In genomic region chr14:121378243-121379115, GRCm38 (mm10) we compare ENCODE assay signal across 8 mouse cellular contexts. TPM values are rescaled to one million over a fixed set of nuclear protein-coding genes. Genes with fewer than 3 reads are reported as not detected.
DNase-seq lines count a peak whose midpoint lies in the region; ATAC-seq and TF ChIP-seq lines count a peak whose summit lies in the region.

No protein-coding gene starts in this region.

- H3K9me3 ChIP-seq in hindbrain, embryonic 15.5 days: no peaks in the 10 kb centered on the region
- H3K9me3 ChIP-seq in midbrain, embryonic 16.5 days (replicated peaks; ENCODE audit: control insufficient read depth, low read length, poor library complexity, severe bottlenecking): no peaks in the 10 kb centered on the region
- no peaks in the 10 kb centered on the region for H3K9me3 ChIP-seq in stomach, embryonic 16.5 days (replicated peaks; ENCODE audit: control insufficient read depth, low read length)

- H3K4me1 ChIP-seq in cerebellum, adult 2 months (ENCODE audit: control insufficient read depth, insufficient read depth, low read length): no peaks in the 10 kb centered on the region
- peaks cover 26% of the 10 kb centered on the region for H3K4me1 ChIP-seq in hindbrain, embryonic 15.5 days (replicated peaks)
- peaks cover 7% of the 10 kb centered on the region for H3K4me1 ChIP-seq in liver, adult 2 months (ENCODE audit: control insufficient read depth, insufficient read depth, low read length)
- H3K4me1 ChIP-seq in midbrain, embryonic 16.5 days (ENCODE audit: control insufficient read depth, insufficient read depth, low read length): peaks cover 16% of the 10 kb centered on the region
- H3K4me1 ChIP-seq in stomach, embryonic 16.5 days (ENCODE audit: control insufficient read depth, insufficient read depth, low read length): peaks cover 27% of the 10 kb centered on the region

- H3K36me3 ChIP-seq in hindbrain, embryonic 15.5 days: no peaks in the 10 kb centered on the region
- H3K36me3 ChIP-seq in liver, adult 2 months (ENCODE audit: control insufficient read depth, insufficient read depth, low read length): no peaks in the 10 kb centered on the region
- no peaks in the 10 kb centered on the region for H3K36me3 ChIP-seq in midbrain, embryonic 16.5 days (ENCODE audit: control insufficient read depth, insufficient read depth, low read length)
- H3K36me3 ChIP-seq in stomach, embryonic 16.5 days (ENCODE audit: control insufficient read depth, insufficient read depth, low read length): no peaks in the 10 kb centered on the region

- TF ChIP-seq CTCF in cerebellum, adult 2 months (IDR thresholded peaks at IDR 0.05; ENCODE audit: borderline replicate concordance, insufficient read depth, low read depth, low read length): no peak
- TF ChIP-seq CTCF in liver, adult 2 months (IDR thresholded peaks at IDR 0.05; ENCODE audit: low read depth, low read length): no peak

- intact Hi-C loops in left cerebral cortex, postnatal 4 days (cut with DNase I): no loop called here

- peaks cover 36% of the 10 kb centered on the region for H3K79me2 ChIP-seq in liver, adult 2 months (ENCODE audit: control insufficient read depth, insufficient read depth, low read length)

- 1% methylated on average over 73 of the region's 83 CpGs for WGBS in cerebellum, adult 2 months
- under 1% methylated on average over 78 of the region's 83 CpGs for WGBS in hindbrain, embryonic 15.5 days
- under 1% methylated on average over 79 of the region's 83 CpGs for WGBS in liver, adult 2 months
- WGBS in midbrain, embryonic 16.5 days: under 1% methylated on average over 80 of the region's 83 CpGs
- under 1% methylated on average over 73 of the region's 83 CpGs for WGBS in stomach, embryonic 16.5 days

- ATAC-seq in hindbrain, embryonic 15.5 days (ENCODE audit: low FRiP score, low read depth): peak; percentile 86
- ATAC-seq in midbrain, embryonic 16.5 days: peak; percentile 79
- peak; percentile 77 for ATAC-seq in stomach, embryonic 16.5 days (ENCODE audit: insufficient read depth, low FRiP score)

- peak overlapping the region; percentile 96 for H3K4me2 ChIP-seq in hindbrain, embryonic 15.5 days
- peak overlapping the region; percentile 97 for H3K4me2 ChIP-seq in midbrain, embryonic 16.5 days (ENCODE audit: low read length)
- H3K4me2 ChIP-seq in stomach, embryonic 16.5 days (ENCODE audit: low read depth, low read length): peak overlapping the region; percentile 75

- no peak for TF ChIP-seq POLR2A in cerebellum, adult 2 months (IDR thresholded peaks at IDR 0.05; ENCODE audit: borderline replicate concordance, insufficient read depth, low read length)
- no peak for TF ChIP-seq POLR2A in liver, adult 2 months (IDR thresholded peaks at IDR 0.05; ENCODE audit: extremely low read depth, insufficient read depth, low read length)

- peak; percentile 26 for DNase-seq in left cerebral cortex, postnatal 4 days
- DNase-seq in left cerebral cortex, adult 9 months (ENCODE audit: low spot score in 2 of 2): no peak
- peak; percentile 49 to 77 for DNase-seq in cerebellum, adult 2 months
- peak; percentile 16 to 20 for DNase-seq in gastrocnemius, adult 8-10 months (ENCODE audit: low spot score in 2 of 2)
- DNase-seq in liver, adult 2 months (ENCODE audit: extremely low read depth, low read depth, low spot score): peak; percentile 86

- no peaks in the 10 kb centered on the region for H3K27me3 ChIP-seq in cerebellum, adult 2 months (ENCODE audit: control insufficient read depth, insufficient read depth, low read length)
- no peaks in the 10 kb centered on the region for H3K27me3 ChIP-seq in hindbrain, embryonic 15.5 days
- no peaks in the 10 kb centered on the region for H3K27me3 ChIP-seq in liver, adult 2 months (ENCODE audit: control insufficient read depth, insufficient read depth, low read length)
- H3K27me3 ChIP-seq in midbrain, embryonic 16.5 days (ENCODE audit: control insufficient read depth, insufficient read depth, low read depth, low read length): no peaks in the 10 kb centered on the region
- no peaks in the 10 kb centered on the region for H3K27me3 ChIP-seq in stomach, embryonic 16.5 days (ENCODE audit: control insufficient read depth, insufficient read depth, low read length)

- peak overlapping the region; percentile 60 for H3K4me3 ChIP-seq in cerebellum, adult 2 months (replicated peaks; ENCODE audit: insufficient read depth, low read depth, low read length)
- peak overlapping the region; percentile 97 for H3K4me3 ChIP-seq in hindbrain, embryonic 15.5 days
- H3K4me3 ChIP-seq in liver, adult 2 months (ENCODE audit: insufficient read depth, low read depth, low read length): peak overlapping the region; percentile 80
- peak overlapping the region; percentile 95 for H3K4me3 ChIP-seq in midbrain, embryonic 16.5 days (ENCODE audit: low read depth, low read length)
- peak overlapping the region; percentile 93 for H3K4me3 ChIP-seq in stomach, embryonic 16.5 days (replicated peaks; ENCODE audit: low read length)

- H3K27ac ChIP-seq in cerebellum, adult 2 months (ENCODE audit: insufficient read depth, low read length): peak overlapping the region; percentile 61; the same call in 1 of the 2 replicates
- peak overlapping the region; percentile 81 for H3K27ac ChIP-seq in hindbrain, embryonic 15.5 days (replicated peaks)
- H3K27ac ChIP-seq in liver, adult 2 months (replicated peaks; ENCODE audit: insufficient read depth, low read depth, low read length): peak overlapping the region; percentile 83
- H3K27ac ChIP-seq in midbrain, embryonic 16.5 days (ENCODE audit: low read length): peak overlapping the region; percentile 82
- H3K27ac ChIP-seq in stomach, embryonic 16.5 days (ENCODE audit: low read length): peak overlapping the region; percentile 93

- peak overlapping the region; percentile 90 for H3K9ac ChIP-seq in hindbrain, embryonic 15.5 days
- peak overlapping the region; percentile 89 for H3K9ac ChIP-seq in liver, adult 2 months (ENCODE audit: low read depth, low read length)
- H3K9ac ChIP-seq in midbrain, embryonic 16.5 days (ENCODE audit: low read depth, low read length): peak overlapping the region; percentile 91
- H3K9ac ChIP-seq in stomach, embryonic 16.5 days (ENCODE audit: low read length): peak overlapping the region; percentile 95

RNA-seq across cellular contexts. Expression of gene Stk24, which starts 1.3 kb away (rescaled TPM):
- 10 to 100 TPM; 45.9 to 52.1 TPM for total RNA-seq in left cerebral cortex, postnatal 4 days (2021)
- polyA plus RNA-seq in cerebellum, adult 2 months (2012; rRNA removed): 31.1 and 37.2 TPM in 2 replicates
- total RNA-seq in gastrocnemius, adult 8-10 months (2022): 10 to 100 TPM; 25.2 to 34.5 (median 31.9) TPM
- polyA plus RNA-seq in hindbrain, embryonic 15.5 days (2015; fragmentation: Nextera tagmentation; extraction: Ambion mirVana): 18.7 and 19.7 TPM in 2 replicates
- 10.1 and 12.6 TPM in 2 replicates for total RNA-seq in liver, adult 2 months (2014; rRNA removed)
- 8.6 and 9.3 TPM in 2 replicates for polyA plus RNA-seq in liver, adult 2 months (2012; rRNA removed)
- polyA plus RNA-seq in midbrain, embryonic 16.5 days (2015; fragmentation: Nextera tagmentation; extraction: Ambion mirVana): 14.5 and 16.1 TPM in 2 replicates
- polyA plus RNA-seq in stomach, embryonic 16.5 days (2015; fragmentation: Nextera tagmentation; extraction: Ambion mirVana): 33.2 and 33.6 TPM in 2 replicates

Comparison
In these comparisons a context has a peak if more than half of its experiments do, and no peak if none do; other contexts are left out.
1. DNase-seq: peak in left cerebral cortex, postnatal 4 days (single experiment), cerebellum, adult 2 months (2 of 2), gastrocnemius, adult 8-10 months (2 of 2) and liver, adult 2 months (single experiment); none in left cerebral cortex, adult 9 months (0 of 2).
2. Peak in every context shown above with its lines, with median percentiles within 50 percentile points of each other: H3K27ac ChIP-seq, H3K4me3 ChIP-seq, ATAC-seq, H3K4me2 ChIP-seq and H3K9ac ChIP-seq.